Comparison of ENCODE assay signal across 21 mouse cellular contexts in the genomic region with DNA sequence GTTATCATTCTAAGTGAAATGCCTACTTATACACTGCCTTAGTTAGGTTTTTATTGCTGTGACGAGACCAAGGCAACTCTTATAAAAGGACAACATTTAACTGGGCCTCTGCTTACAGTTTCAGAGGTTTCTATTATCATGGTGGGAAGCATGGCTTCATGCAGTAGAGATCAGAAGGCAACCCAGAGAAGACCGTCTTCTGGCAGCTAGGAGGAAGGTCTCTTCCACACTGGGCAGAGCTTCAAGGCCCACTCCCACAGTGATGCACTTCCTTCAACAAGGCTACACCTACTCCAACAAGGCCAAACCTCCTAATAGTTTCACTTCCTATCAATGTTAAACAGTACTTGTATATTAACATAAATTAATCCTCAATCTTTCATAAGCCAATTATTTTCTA. TPM values are rescaled to one million over a fixed set of nuclear protein-coding genes. Genes with fewer than 3 reads are reported as not detected.
A peak's percentile ranks its signal among the peaks of the same experiment; 100 is the strongest.
DNase-seq lines count a peak whose midpoint lies in the region; ATAC-seq lines count a peak whose summit lies in the region.
"Had no signal": no experiment of that assay in that cellular context is flagged by ENCODE, and none has a peak within 500 bp of the region (broad histone marks: within the 10 kb centered on the region; RNA-seq: fewer than 3 reads in every experiment).

No protein-coding gene starts in this region.

- 0 out of 2 replicates have a peak, but pooled peaks have one; percentile 17 for ATAC-seq in hindbrain, embryonic 16.5 days
- peak; percentile 78 for ATAC-seq in granulocyte monocyte progenitor cell, adult 5-6 weeks (replicated peaks; ENCODE audit: poor library complexity, severe bottlenecking)
- 0 out of 2 replicates have a peak, but pooled peaks have one; percentile 13 for ATAC-seq in neutrophil, adult 5-6 weeks (ENCODE audit: extremely low read depth, insufficient number of reproducible peaks, low FRiP score, poor library complexity, severe bottlenecking)
- no peak for ATAC-seq in forebrain, embryonic 15.5 days (replicated peaks)
- ATAC-seq: activated CD4-positive, CD25-positive, alpha-beta regulatory T cell, adult 4 months; CD4-positive, CD25-positive, alpha-beta regulatory T cell, adult 4 months; forebrain, embryonic 13.5 days; forebrain, embryonic 16.5 days; Patski had no signal

- no peak for DNase-seq in hindbrain, embryonic 10.5 days (ENCODE audit: low spot score)
- no peak for DNase-seq in adrenal gland, adult 18-20 months (ENCODE audit: low spot score in 2 of 2)
- no peak for DNase-seq in layer of hippocampus, postnatal 36 days
- DNase-seq: adrenal gland, adult 2 months; adrenal gland, postnatal 10 days; adrenal gland, postnatal 25 days; B cell, adult 2 months; cerebellum, postnatal 10 days had no signal

- no peak overlapping the region for H3K9ac ChIP-seq in hindbrain, embryonic 16.5 days (ENCODE audit: low read depth, low read length)
- no peak overlapping the region for H3K9ac ChIP-seq in forebrain, embryonic 15.5 days (replicated peaks)
- H3K9ac ChIP-seq: embryonic facial prominence, embryonic 12.5 days; forebrain, embryonic 13.5 days had no signal

- no peaks in the 10 kb centered on the region for H3K9me3 ChIP-seq in hindbrain, embryonic 16.5 days (ENCODE audit: control insufficient read depth, low read length)
- no peaks in the 10 kb centered on the region for H3K9me3 ChIP-seq in hindbrain, embryonic 10.5 days
- no peaks in the 10 kb centered on the region for H3K9me3 ChIP-seq in forebrain, embryonic 15.5 days
- H3K9me3 ChIP-seq: embryonic facial prominence, embryonic 10.5 days; embryonic facial prominence, embryonic 12.5 days; forebrain, embryonic 13.5 days; G1E had no signal

- no peaks in the 10 kb centered on the region for H3K36me3 ChIP-seq in hindbrain, embryonic 16.5 days (ENCODE audit: control insufficient read depth, insufficient read depth, low read length)
- H3K36me3 ChIP-seq in hindbrain, embryonic 10.5 days: 0 out of 2 replicates have a peak, but pooled peaks cover 5% of the 10 kb centered on the region
- no peaks in the 10 kb centered on the region for H3K36me3 ChIP-seq in forebrain, embryonic 15.5 days
- H3K36me3 ChIP-seq: embryonic facial prominence, embryonic 10.5 days; embryonic facial prominence, embryonic 12.5 days had no signal

- H3K27ac ChIP-seq in hindbrain, embryonic 16.5 days (ENCODE audit: low read depth, low read length): no peak overlapping the region
- H3K27ac ChIP-seq in hindbrain, embryonic 10.5 days: no peak overlapping the region
- H3K27ac ChIP-seq in forebrain, embryonic 15.5 days (replicated peaks): no peak overlapping the region
- H3K27ac ChIP-seq: embryonic facial prominence, embryonic 10.5 days; embryonic facial prominence, embryonic 12.5 days; forebrain, embryonic 13.5 days had no signal

- H3K4me2 ChIP-seq in hindbrain, embryonic 16.5 days (ENCODE audit: low read length): no peak overlapping the region
- no peak overlapping the region for H3K4me2 ChIP-seq in forebrain, embryonic 15.5 days (replicated peaks)
- H3K4me2 ChIP-seq: embryonic facial prominence, embryonic 12.5 days; forebrain, embryonic 13.5 days had no signal

- no peak overlapping the region for H3K4me3 ChIP-seq in hindbrain, embryonic 16.5 days (ENCODE audit: low read length)
- no peak overlapping the region for H3K4me3 ChIP-seq in hindbrain, embryonic 10.5 days
- no peak overlapping the region for H3K4me3 ChIP-seq in forebrain, embryonic 15.5 days
- H3K4me3 ChIP-seq: embryonic facial prominence, embryonic 10.5 days; embryonic facial prominence, embryonic 12.5 days; forebrain, embryonic 13.5 days had no signal

- no peaks in the 10 kb centered on the region for H3K27me3 ChIP-seq in hindbrain, embryonic 16.5 days (replicated peaks; ENCODE audit: control insufficient read depth, insufficient read depth, low read length)
- H3K27me3 ChIP-seq in hindbrain, embryonic 10.5 days (ENCODE audit: insufficient read depth, poor library complexity, severe bottlenecking): no peaks in the 10 kb centered on the region
- no peaks in the 10 kb centered on the region for H3K27me3 ChIP-seq in forebrain, embryonic 15.5 days
- H3K27me3 ChIP-seq: CH12.LX; embryonic facial prominence, embryonic 12.5 days; forebrain, embryonic 13.5 days; Patski had no signal

- WGBS in hindbrain, embryonic 16.5 days: 93% methylated on average over 2 of the region's 2 CpGs
- WGBS in hindbrain, embryonic 10.5 days: 93% methylated on average over 2 of the region's 2 CpGs
- WGBS in forebrain, embryonic 15.5 days: 92% methylated on average over 2 of the region's 2 CpGs

- no peaks in the 10 kb centered on the region for H3K4me1 ChIP-seq in hindbrain, embryonic 16.5 days (ENCODE audit: control insufficient read depth, insufficient read depth, low read depth, low read length)
- H3K4me1 ChIP-seq in hindbrain, embryonic 10.5 days (replicated peaks): 0 out of 2 replicates have a peak, but pooled peaks cover 4% of the 10 kb centered on the region
- peaks cover 10% of the 10 kb centered on the region for H3K4me1 ChIP-seq in forebrain, embryonic 15.5 days
- H3K4me1 ChIP-seq: embryonic facial prominence, embryonic 10.5 days; embryonic facial prominence, embryonic 12.5 days had no signal

RNA-seq across cellular contexts. Expression of a gene that starts 14.4 kb away (rescaled TPM):
- 14.3 and 15.5 TPM in 2 replicates for polyA plus RNA-seq in hindbrain, embryonic 16.5 days (2015; fragmentation: Nextera tagmentation; extraction: Ambion mirVana)
- polyA plus RNA-seq in hindbrain, embryonic 10.5 days (2016; fragmentation: Nextera tagmentation; extraction: Ambion mirVana): 21.8 and 25.4 TPM in 2 replicates
- 20.4 and 31.4 TPM in 2 replicates for total RNA-seq in granulocyte monocyte progenitor cell, adult 5-6 weeks (2014; fragmentation: Nextera tagmentation)
- 12.7 and 20.3 TPM in 2 replicates for total RNA-seq in granulocyte monocyte progenitor cell, adult 5-6 weeks (2017)
- total RNA-seq in neutrophil, adult 5-6 weeks (2017): 36.8 and 50.4 TPM in 2 replicates
- 1 to 10 TPM; 8.2 to 8.4 TPM for total RNA-seq in adrenal gland, adult 18-20 months (2021)
- 21.9 and 22.8 TPM in 2 replicates for polyA plus RNA-seq in forebrain, embryonic 15.5 days (2015; fragmentation: Nextera tagmentation; extraction: Ambion mirVana)
- total RNA-seq in layer of hippocampus, postnatal 36 days (2021): 10 to 100 TPM; 16.8 to 18.1 TPM
